Mouse (Mus musculus) T-helper 1 cell (primary cell): ENCODE results near the gene Neb.
"Not testable (repeated sequence)": the region's sequence is repeated elsewhere in the genome, so short reads cannot be mapped to it uniquely, and the experiment has no call there.

Experiments
- in situ Hi-C: fragments of 300-600 bp; cut with MboI, MseI; formaldehyde crosslinking; loops from one replicate; pipeline ENCODE4 v1.15.1; 2025; ENCODE audit warnings: high pct_unique_total_duplicates

The Neb gene

DNA sequence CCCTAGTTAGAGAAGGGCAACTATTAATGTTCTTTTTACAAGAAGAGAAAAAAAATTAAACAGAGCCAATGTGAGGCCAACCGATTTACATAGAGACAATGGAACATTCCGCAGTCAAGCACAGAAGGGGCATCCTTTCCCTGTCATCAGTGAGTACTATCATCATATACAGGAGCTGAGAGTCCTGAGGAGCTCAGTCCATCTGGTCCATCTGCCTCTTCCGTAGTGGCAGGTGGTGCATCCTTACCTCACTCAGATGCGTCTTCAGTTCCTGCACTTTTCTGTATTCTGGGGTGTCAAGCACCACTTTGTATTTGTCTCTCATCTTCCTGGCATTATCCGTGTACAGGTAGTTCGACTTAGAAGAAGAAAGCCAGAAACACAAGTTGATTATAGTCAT is 184.6 kb downstream of the Neb start:
- in situ Hi-C loops: no loop called here

DNA sequence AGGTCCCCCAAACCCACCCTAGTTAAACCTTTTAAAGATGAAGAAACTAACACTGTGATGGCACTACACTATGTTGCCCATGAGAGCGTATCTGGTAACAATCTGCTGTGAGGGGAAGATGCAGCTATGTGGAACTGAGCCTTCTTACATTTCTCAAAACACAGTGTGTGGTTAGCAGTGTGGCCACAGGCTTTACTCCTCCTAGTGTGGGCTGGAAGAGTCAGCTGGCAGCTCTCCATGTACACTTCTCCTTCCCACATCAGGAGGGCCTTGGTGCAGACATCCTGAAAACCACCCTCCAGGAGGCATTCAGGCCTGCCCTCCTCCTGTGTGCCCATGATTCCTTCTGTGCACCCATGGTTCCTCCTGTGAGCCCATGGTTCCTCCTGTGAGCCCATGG is 198.6 kb downstream of the Neb start:
- in situ Hi-C loops: no loop called here

- in situ Hi-C loops: no loop called here
Observed at GRCm38 (mm10) chr2:52177726-52178125, 200.5 kb downstream of the Neb start.

DNA sequence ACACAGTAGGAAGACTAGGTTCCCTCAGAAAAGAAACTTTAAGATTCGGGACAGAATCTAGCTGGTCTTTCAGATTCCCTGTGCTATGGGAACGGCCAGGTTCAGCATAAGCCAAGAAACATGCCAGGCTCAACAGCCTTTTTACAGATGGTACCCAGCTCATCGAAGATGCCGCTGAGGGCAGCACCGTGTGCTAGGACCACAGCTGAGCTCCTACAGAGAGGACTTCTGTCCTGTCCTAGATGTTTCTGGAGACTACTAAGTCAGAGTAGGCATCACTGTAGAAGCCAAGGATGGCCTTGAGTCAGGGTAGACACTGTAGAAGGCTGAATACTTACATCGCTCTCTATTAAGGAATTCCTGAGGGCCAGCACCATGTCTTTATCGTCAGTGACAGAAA is 201.1 kb downstream of the Neb start:
- in situ Hi-C loops: no loop called here

GRCm38 (mm10) chr2:52176537-52176936 is 201.7 kb downstream of the Neb start:
- in situ Hi-C loops: no loop called here

- in situ Hi-C loops: no loop called here
Observed at GRCm38 (mm10) chr2:52174951-52175350, 203.3 kb downstream of the Neb start.

DNA sequence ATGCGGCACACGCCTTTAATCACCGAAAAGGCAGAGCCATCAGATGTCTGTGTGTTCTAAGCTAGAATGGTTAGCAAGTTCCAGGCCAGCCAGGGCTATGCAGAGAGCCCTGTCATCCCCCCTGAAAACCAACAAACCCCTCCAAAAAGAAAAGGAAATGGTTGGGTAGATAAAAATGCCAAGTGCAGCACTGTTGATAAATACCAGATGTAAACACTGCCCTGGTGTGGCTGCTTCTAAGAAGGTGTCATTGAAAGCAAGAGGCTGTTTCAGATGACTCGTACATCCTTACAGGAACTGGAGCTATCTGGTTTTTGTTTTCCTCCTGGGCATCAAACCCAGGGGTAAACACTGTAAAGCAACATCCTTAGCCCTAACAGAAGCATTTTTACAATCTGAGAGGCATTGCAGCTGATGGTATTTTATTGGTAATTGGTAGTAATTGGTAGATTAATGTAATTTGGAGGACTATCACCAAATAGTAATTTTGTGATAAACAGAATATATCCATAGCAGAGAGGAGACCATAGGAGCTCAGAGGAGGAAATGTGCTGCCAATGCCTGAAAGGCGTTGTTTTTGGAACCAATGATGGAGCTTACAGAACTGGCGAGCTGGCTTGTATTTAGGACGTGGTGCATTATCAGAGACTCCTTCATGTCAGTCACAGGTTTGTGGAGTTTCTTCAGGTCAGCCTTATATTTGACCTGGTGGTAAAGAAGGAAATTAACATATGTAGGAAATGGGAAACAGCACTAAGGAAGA is 208.8 kb downstream of the Neb start:
- in situ Hi-C loops: no loop called here

DNA sequence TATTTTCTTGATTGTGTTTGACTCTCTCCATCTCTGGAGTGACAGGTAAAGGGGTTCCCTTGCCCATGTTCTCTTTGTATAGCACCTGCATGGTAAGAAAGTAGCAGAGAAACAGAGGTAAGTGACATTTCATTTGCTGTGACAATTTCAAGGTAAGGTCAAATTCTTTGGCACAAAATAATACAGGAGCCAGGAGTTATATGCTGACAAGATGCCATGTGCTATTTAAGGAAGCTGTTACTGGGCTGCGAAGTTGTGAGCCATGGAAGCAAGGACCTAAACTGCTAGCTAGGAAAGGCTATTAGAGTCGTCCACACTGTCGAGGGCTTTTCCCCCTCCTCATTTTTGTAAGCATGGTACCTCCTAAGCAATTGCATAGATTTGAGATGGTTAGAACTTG is 225.2 kb downstream of the Neb start:
- in situ Hi-C loops: no loop called here

DNA sequence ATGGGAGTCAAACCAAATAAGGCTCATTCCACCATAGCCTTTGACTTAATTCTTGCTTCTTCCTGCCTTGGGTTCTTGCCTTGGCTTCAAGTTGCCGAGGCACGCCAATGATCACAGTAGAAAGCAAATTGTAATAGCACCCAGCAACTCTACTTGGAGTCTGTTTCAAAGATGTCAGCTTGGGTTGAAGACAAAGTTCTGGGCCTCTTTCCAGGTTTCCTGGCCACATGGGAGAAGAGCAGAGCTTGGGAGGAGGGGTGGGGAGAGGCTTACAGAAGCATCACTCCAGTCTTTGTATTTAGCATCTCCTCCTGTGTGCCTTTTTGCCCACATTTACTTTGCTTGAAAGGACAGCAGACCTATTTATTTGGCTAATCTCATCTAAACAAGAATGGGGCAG is 244.9 kb downstream of the Neb start:
- in situ Hi-C loops: no loop called here

- in situ Hi-C loops: not testable (repeated sequence)
Observed at GRCm38 (mm10) chr2:52131370-52131769, 246.9 kb downstream of the Neb start.

DNA sequence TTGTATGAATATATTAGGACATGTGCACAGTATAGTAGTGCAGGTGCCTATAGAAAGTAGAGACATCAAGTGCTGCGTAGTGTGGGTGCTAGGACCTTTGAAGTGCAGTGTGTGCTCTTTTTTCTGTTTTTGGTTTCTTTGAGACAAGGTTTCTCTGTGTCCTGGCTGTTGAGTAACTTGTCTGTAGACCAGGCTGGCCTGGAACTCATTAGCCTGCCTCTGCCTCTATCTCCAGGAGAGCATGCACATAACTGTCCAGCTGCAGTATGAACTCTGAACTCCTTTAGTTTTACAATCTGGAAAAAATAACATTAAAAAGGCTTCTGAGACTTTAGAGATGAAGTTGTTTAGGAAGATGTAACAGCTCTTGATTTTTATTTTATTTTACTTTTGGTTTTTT is 264.2 kb downstream of the Neb start:
- in situ Hi-C loops: no loop called here
